Mouse (Mus musculus) c-Kit-negative CD71-positive TER-119-positive erythroid progenitor cells, embryonic 14.5 days (primary cell): ENCODE results near the gene Ccndbp1.
"Not testable (repeated sequence)": the region's sequence is repeated elsewhere in the genome, so short reads cannot be mapped to it uniquely, and the experiment has no call there.

Experiments used
- DNase-seq: peaks from one replicate; pipeline ENCODE4 v3.0.0-alpha.2; 2013; ENCODE audit warnings: low read depth, low spot score

The Ccndbp1 gene

DNA sequence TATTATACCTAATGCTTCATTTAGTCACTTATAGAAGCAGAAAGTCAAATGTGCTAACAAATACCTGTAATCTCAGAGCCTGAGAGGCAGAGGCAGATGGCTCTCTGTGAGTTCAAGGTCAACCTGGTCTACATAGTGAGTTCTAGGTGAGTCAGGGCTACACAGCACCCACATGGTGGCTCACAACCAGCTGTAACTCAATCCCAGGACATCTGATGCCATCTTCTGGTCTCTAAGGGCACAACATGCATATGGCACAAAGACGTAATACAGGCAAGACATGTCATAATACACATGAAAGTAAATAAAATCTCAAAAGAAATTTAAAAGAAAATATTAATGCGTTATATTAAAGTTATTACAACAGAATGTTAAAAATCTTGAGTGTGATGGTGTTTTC is 4.6 kb upstream of the Ccndbp1 start:
- DNase-seq, result no peak

DNA sequence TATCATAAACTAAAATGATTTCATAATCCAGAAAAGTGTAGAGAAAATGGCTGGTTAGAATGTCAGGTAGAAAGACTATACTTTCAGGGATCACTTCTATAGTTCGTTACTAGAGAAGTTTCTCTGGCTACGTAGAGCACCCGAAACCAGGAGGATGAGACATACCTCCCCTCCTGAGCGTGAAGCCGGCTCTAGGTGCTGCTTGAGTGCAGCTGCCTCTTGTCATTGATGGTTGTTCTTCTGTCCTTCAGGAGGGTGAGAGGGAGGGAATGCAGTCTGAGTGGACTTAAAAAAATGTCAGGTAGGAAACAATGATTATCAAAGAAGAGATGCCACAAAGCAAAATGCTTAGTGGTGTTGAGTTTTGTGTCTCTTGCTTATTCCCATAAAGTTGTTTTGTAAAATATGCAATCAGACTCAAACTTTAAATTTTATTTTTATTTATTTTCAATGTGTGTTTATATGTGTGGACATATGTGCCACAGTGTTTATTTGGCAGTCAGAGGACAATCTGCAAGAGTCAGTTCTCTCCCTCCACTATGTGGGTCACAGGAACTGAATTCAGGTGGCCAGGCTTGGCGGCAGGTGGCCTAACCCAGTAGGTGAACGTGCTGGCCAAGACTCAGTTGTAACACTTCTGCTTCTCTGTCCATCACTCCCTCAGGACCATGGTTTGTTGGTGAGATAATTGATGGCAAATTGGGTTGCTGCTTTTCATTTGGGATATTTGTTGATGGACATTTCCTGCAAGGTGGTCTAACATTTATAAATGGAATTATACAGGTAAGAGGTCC is 4.0 kb upstream of the Ccndbp1 start:
- no peak for DNase-seq

DNA sequence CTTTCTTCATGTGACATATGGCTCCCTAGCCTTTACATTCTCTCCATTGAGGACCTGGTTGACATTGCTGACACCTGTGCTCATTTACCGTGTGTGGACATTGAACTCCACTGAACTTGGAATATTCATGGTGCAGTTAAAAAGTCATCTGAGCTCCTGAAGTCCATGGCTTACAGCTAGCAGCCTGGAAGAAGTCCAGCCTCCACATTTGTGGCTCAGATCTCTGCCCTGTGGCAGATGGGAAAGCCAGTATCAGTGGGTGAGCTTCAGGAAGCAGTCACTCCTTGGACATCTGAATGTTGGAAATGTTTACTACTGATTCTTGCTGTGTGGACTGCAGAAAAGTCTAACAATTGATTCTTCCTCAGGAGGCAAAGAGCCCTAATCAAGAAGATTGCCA is 1.2 kb upstream of the Ccndbp1 start:
- DNase-seq, result no peak

DNA sequence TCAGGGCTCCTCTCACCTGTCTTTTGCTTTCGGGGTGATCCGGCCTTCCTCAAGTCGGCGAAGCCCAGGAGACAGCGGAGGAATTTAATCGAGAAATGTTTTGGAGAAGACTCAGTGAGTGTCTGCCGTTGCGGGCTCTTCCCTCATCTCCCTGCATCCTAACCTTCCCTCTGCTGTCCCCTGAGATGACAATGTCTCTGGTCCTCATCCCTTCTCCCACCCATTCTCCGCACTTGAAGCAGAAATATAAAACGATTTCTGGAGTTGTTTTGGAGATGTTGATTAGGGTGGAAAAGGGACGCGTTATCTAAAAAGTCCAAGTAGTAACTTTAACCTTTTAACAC is 433 bp downstream of the Ccndbp1 start:
- DNase-seq, result no peak

DNA sequence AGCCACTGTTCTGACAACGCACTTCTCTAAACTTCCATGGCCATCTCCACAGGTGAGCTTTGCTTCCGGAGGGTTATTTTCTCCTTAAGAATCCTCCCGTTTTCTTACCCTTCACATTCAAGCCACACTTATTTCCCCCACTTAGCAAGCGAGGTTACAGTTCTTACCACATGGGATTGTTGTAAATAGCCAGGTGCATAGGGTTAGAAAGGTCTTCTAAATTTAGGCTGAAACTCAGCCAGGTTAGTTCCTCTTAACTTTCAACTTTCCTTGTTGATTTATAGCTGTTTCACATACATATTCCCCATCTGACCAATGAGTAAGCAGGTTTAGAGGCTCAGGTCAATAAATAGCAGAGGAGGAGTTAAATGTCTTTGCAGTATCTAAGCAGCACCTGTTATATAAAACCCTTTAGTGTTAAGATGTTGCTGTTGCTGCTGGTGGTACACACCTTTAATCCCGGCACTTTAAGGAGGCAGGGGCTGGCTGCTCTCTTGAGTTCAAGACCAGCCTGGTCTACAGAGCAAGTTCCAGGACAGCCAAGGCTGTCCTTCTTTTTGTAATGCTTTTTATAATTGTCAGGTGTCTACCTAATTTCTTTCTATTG is 971 bp downstream of the Ccndbp1 start:
- no peak for DNase-seq

DNA sequence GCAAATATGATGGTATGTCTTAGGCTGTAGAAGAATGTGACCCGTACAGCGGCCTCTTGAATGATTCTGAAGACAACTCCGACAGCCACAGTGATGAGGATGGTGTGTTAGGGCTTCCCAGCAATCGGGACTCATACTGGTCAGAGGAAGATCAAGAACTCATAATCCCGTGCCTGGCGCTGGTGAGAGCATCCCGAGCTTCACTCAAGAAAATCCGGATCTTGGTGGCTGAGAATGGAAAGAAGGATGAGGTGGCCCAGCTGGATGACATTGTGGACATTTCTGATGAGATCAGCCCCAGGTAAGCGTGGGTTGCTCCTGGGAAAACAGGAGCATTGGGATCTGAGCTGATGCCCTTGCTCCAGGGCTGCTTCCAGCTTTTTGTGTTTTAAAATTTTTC is 4.5 kb downstream of the Ccndbp1 start:
- DNase-seq, result no peak

- no peak for DNase-seq
Observed at GRCm38 (mm10) chr2:121015507-121015906, 7.3 kb downstream of the Ccndbp1 start.

DNA sequence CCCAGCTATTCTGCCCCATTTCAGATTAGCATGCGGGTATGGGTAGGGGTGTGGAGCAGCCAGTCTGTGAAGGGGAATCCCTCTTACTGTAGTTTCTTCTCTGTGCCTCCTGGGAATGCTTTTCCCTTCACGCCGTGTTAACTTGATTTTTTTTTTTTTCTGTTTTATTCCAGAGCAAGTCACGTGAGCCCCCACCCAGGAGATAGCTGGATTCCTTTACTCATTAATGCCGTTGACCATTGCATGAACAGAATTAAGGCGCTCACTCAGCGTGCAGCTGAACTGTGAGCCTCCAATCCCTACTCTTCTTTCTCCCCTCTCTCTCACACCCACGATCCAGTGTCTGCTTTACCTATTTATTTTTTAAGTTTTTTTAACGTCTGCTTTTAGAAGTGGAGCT is 8.0 kb downstream of the Ccndbp1 start:
- no peak for DNase-seq

- no peak for DNase-seq
Observed at GRCm38 (mm10) chr2:121017151-121017550, 8.9 kb downstream of the Ccndbp1 start.

DNA sequence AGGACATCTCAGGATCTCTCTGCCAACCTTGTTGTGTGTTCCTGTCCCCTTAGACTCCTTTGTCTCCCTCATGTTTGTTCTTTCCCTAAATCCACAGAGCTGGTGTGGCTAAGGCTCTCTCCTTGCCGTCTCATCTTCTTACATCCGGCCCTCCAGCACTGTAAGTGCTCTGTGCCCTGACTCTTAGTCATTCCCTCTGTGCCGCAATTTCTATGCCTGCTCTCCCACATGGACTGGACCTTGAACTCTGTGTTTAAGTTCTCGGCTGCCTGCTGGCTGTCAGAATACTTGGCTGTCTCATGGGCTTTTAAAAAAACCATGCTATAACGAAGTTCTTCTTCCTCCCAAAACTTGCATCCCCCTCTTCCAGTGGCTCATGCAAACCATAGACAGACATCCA is 14.7 kb downstream of the Ccndbp1 start:
- no peak for DNase-seq

- peak; percentile 92 for DNase-seq
Observed at GRCm38 (mm10) chr2:121036733-121037341, 28.6 kb downstream of the Ccndbp1 start, which contains the start of gene Epb42. Gene Epb42 (minus strand): TSS chr2:121037072.

GRCm38 (mm10) chr2:121038851-121039250 is 30.6 kb downstream of the Ccndbp1 start:
- not testable (repeated sequence) for DNase-seq

- no peak for DNase-seq
Observed at GRCm38 (mm10) chr2:121039382-121039781, 31.2 kb downstream of the Ccndbp1 start.

GRCm38 (mm10) chr2:121041098-121041497 is 32.9 kb downstream of the Ccndbp1 start:
- no peak for DNase-seq

GRCm38 (mm10) chr2:121045653-121046052 is 37.5 kb downstream of the Ccndbp1 start:
- no peak for DNase-seq

DNA sequence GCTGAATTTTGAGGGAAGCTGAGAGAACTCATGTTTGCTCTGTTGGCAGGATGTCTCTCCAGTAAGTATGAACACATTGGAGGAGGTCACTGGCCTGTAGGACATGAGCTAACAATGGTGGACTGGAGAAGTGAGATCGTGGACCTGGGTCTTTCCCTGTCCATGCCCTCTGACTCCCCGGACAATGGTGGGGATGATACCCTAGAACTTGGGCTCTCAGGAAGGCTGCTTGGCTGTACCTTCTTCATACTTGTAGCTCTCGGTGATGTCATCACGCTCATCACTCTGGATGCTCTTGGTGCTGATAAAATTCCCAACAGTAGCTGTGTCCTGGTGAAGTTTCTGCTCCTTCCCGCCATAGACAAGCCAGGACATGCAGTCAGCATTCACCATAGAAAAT is 44.0 kb downstream of the Ccndbp1 start:
- no peak for DNase-seq

- DNase-seq, result peak; percentile 30
Observed at GRCm38 (mm10) chr2:121054060-121054459, 45.9 kb downstream of the Ccndbp1 start.

- peak; percentile 45 for DNase-seq
Observed at GRCm38 (mm10) chr2:121055915-121056314, 47.7 kb downstream of the Ccndbp1 start.

- no peak for DNase-seq
Observed at GRCm38 (mm10) chr2:121057997-121058396, 49.8 kb downstream of the Ccndbp1 start.

GRCm38 (mm10) chr2:121061315-121061714 is 53.1 kb downstream of the Ccndbp1 start:
- DNase-seq, result no peak
